Mouse (Mus musculus) heart, embryonic 13.5 days (tissue): ENCODE measurements at regions not wholly inside any gene's neighbourhood (a gene's known extent, or its start where the extent isn't known, plus 50 kb on each side); places are given as distances from the start of the nearest gene placed in this dataset.

ENCODE experiments used
- ATAC-seq: fragments of 200-750 bp; cut with Nextera tagmentation; 2 replicates; pipeline ENCODE4 v1.8.0; 2017; ENCODE audit warnings: moderate TSS enrichment; ENCODE audit not compliant: insufficient number of reproducible peaks, low FRiP score, low TSS enrichment; ENCODE audit errors: extremely low read depth
- H3K27ac ChIP-seq: fragments of 300-500 bp; sonication (generic); replicated peaks from 2 replicates; pipeline ENCODE4 v1.5.1; 2015; ENCODE audit warnings: moderate library complexity, mild to moderate bottlenecking, inconsistent platforms
- H3K27me3 ChIP-seq: fragments of 300-500 bp; sonication (generic); replicated peaks from 2 replicates; pipeline ENCODE4 v1.6.1; 2015; ENCODE audit warnings: mild to moderate bottlenecking, inconsistent platforms
- H3K36me3 ChIP-seq: fragments of 300-500 bp; sonication (generic); 2 replicates; pipeline ENCODE4 v1.6.1; 2015; ENCODE audit warnings: mild to moderate bottlenecking, inconsistent platforms
- H3K4me1 ChIP-seq: fragments of 300-500 bp; sonication (generic); 2 replicates; pipeline ENCODE4 v1.6.1; 2015; ENCODE audit warnings: inconsistent platforms
- H3K4me2 ChIP-seq: fragments of 300-500 bp; sonication (generic); 2 replicates; pipeline ENCODE4 v1.6.1; 2015; ENCODE audit warnings: inconsistent platforms, mild to moderate bottlenecking, moderate library complexity
- H3K4me3 ChIP-seq: fragments of 300-500 bp; sonication (generic); 2 replicates; pipeline ENCODE4 v1.5.1; 2015; ENCODE audit warnings: moderate library complexity, mild to moderate bottlenecking, inconsistent platforms
- H3K9ac ChIP-seq: fragments of 300-500 bp; sonication (generic); 2 replicates; pipeline ENCODE4 v1.6.1; 2015; ENCODE audit warnings: inconsistent platforms, mild to moderate bottlenecking, moderate library complexity
- H3K9me3 ChIP-seq: fragments of 300-500 bp; sonication (generic); 2 replicates; pipeline ENCODE4 v1.6.1; 2016; ENCODE audit warnings: inconsistent platforms
- WGBS: fragments of 180-500 bp; shearing (Covaris S2); methylation state at CpG from one replicate; pipeline ENCODE4 v1.1.7; 2015; ENCODE audit warnings: mixed read lengths; 5-methylcytosine and 5-hydroxymethylcytosine counted together

DNA sequence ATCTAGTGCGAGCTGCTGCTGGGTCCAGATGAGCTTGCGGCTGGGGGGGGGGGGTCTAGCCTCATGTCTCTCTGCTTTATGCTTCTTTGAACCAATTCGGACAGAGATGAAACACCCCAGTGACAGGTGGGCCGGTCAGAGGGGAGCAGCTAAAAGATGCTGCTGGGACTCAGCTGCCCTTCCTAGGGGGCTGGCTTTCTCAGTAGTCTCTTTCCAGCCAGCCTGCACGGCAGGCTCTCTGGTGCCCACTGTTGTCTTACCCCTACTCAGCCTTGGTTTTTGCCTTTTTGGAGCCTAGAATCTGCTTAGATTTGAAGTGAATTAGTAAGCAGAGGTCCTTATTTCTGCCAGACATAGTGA lies 133.7 kb downstream of the Zfp706 start:
- Histone ChIP-seq H3K4me3 (no peak overlapping the region), H3K9ac (peak overlapping the region; percentile 66), H3K27ac (peak overlapping the region; percentile 93), H3K36me3 (no peaks in the 10 kb centered on the region), H3K27me3 (no peaks in the 10 kb centered on the region), H3K4me1 (peaks cover 55% of the 10 kb centered on the region), H3K4me2 (peak overlapping the region; percentile 42), H3K9me3 (no peaks in the 10 kb centered on the region)
- ATAC-seq = no peak
- 38% methylated on average over 5 of the region's 5 CpGs for WGBS

DNA sequence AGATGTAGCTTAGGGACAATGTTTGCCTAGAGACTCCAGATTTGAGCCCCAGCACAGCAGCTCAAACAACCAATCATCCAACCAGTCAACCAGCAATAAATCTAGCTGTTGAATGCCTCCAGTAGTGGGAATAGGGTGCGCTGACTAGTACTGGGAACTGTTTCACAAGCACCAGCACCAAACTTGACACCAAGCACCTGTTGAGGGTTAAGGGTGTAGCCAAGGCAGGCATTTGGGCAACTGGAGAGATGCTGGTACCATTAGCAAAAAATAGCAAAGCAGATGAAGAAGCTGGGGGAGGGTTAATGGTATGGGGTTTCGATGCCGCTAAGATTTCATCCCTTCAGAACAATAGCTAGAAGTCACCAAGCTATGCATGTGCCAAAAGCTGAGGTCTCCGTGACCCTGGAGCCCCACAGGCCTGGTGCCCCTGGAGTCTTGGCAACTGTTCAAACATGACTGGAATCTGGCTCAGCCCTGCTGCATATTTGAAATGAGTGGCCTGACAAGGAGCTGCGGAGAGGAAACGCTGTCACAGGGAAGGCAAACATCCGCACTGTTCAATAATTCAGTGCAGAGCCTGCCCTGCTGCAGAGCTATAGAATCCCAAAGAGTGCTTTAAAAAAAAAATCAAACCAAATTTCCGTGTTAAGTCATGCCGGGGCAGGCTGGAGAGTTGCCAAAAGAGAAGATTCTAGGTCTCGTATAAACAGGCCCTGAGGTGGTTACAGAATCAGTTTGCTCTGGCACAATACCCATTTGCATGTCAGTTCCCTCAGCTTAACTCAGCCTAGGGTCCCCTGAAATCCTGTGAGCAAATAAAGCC lies 134.3 kb downstream of the Zfp706 start:
- Histone ChIP-seq H3K4me1 (peaks cover 49% of the 10 kb centered on the region), H3K4me3 (no peak overlapping the region), H3K9ac (peak overlapping the region; percentile 66), H3K36me3 (no peaks in the 10 kb centered on the region), H3K27ac (peak overlapping the region; percentile 93), H3K27me3 (no peaks in the 10 kb centered on the region), H3K4me2 (peak overlapping the region; percentile 42), H3K9me3 (no peaks in the 10 kb centered on the region)
- peak; percentile 55; the same call in 1 of the 2 replicates for ATAC-seq
- WGBS = 14% methylated on average over 10 of the region's 10 CpGs

DNA sequence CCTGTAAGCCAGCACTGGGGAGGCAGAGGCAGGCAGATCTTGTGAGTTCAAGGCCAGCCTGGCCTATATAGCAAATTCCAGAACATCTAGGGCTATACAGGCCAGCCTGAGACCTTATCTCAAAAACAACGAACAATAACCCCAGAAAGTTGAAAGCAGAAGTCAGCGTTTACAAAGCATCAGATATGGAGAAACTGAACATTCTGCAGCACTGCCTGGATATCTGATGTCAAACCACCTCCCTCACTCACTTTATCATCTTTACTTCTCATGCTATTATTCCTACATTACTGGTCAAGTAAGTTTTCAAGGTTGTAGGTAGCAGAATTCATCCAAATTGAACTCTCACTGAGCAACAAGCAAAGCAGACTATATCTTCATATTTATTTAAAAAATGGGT lies 135.0 kb downstream of the Zfp706 start:
- ATAC-seq = no peak
- Histone ChIP-seq H3K4me1 (peaks cover 45% of the 10 kb centered on the region), H3K36me3 (no peaks in the 10 kb centered on the region), H3K9ac (no peak overlapping the region), H3K27ac (peak overlapping the region; percentile 93), H3K4me2 (no peak overlapping the region), H3K4me3 (no peak overlapping the region), H3K9me3 (no peaks in the 10 kb centered on the region), H3K27me3 (no peaks in the 10 kb centered on the region)
- WGBS = 31% methylated on average over 2 of the region's 2 CpGs

DNA sequence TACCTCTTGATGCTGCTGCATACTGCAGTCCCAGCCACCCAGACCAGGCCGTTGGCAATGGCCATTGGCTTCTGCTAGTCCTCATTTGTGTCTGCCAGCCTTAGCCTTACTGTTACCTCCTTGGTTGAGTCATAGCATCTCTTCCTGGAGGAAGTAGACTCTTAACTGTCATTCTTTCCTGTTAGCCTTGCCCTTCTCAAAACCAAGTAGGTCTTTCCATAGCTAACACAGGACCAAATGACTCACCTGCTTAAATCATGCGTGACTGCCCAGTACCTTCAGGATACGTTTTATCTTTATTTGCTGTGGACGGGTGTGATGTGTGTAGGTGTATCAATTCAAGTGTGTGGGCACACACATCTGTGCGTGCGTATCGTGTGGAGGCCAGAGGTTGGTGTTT lies 136.9 kb downstream of the Zfp706 start:
- Histone ChIP-seq H3K4me3 (no peak overlapping the region), H3K9me3 (no peaks in the 10 kb centered on the region), H3K4me1 (peaks cover 36% of the 10 kb centered on the region), H3K27ac (no peak overlapping the region), H3K9ac (no peak overlapping the region), H3K4me2 (no peak overlapping the region), H3K27me3 (no peaks in the 10 kb centered on the region), H3K36me3 (no peaks in the 10 kb centered on the region)
- WGBS = 83% methylated on average over 7 of the region's 7 CpGs
- no peak for ATAC-seq

DNA sequence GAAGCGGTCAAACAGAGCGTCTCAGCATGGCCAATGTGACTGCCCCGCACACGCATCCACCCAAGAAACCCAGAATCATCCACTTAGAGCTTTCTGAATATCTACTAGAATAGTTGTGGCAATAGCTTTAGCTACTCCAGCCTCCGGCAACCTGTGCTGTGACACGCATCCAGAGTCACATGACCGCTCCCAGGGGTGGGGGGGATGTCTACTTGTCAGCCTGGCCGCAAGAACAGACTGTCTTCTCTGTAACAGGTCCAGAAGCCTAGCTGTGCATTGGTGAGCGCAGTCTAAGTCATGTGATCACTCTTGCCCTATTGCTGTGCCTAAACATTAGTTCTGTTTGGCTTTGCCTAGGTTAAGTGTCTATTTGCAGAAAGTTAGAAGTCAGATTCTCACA lies 137.5 kb downstream of the Zfp706 start:
- 89% methylated on average over 9 of the region's 9 CpGs for WGBS
- Histone ChIP-seq H3K36me3 (no peaks in the 10 kb centered on the region), H3K27ac (no peak overlapping the region), H3K4me3 (no peak overlapping the region), H3K4me2 (no peak overlapping the region), H3K4me1 (peaks cover 32% of the 10 kb centered on the region), H3K9ac (no peak overlapping the region), H3K27me3 (no peaks in the 10 kb centered on the region), H3K9me3 (no peaks in the 10 kb centered on the region)
- ATAC-seq = no peak

DNA sequence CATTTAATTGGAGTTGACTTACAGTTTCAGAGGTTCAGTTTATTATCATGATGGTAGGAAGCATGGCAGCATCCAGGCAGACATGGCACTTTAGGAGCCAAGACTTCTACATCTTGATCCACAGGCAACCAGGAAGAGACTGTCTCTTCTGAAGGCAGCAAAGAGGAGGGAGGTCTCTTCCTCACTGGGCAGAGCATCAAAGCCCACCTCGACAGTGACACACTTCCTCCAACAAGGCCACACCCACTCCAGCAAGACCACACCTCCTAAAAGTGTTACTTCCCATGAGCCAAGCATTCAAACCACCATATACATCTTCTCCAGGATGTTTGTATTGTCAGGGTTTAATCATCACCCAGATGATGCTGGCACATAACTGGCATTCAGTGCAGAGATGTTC lies 141.5 kb downstream of the Zfp706 start:
- Histone ChIP-seq H3K36me3 (no peaks in the 10 kb centered on the region), H3K4me1 (peaks cover 2% of the 10 kb centered on the region), H3K27ac (no peak overlapping the region), H3K4me3 (no peak overlapping the region), H3K9me3 (peaks cover 6% of the 10 kb centered on the region; the same call in 1 of the 2 replicates), H3K27me3 (no peaks in the 10 kb centered on the region), H3K9ac (no peak overlapping the region), H3K4me2 (no peak overlapping the region)
- no peak for ATAC-seq
- 37% methylated on average over 1 of the region's 1 CpGs for WGBS

DNA sequence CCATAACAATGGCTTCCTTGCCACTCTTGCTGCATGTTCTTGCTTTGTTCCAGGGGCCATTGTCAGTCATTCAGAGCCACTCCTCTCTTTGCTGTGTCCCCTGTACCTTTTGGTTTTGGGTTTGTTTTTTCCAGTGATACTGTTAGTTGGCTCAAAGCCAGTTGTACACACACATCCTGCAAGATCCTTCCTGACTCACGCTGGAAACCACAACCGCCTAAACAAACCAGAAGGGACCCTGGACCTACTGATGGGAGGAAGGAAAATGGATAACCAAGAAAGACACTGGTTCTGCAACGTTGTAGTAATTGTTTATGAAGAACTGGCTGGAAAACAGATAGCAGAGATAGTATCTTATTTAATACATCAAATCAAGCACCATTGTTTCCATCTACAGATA lies 142.2 kb downstream of the Zfp706 start:
- H3K9ac ChIP-seq = no peak overlapping the region
- H3K27ac ChIP-seq = no peak overlapping the region
- peaks cover 2% of the 10 kb centered on the region for H3K4me1 ChIP-seq
- no peak overlapping the region for H3K4me2 ChIP-seq
- WGBS = 56% methylated on average over 3 of the region's 3 CpGs
- no peaks in the 10 kb centered on the region for H3K36me3 ChIP-seq
- ATAC-seq = no peak
- no peak overlapping the region for H3K4me3 ChIP-seq
- H3K27me3 ChIP-seq = no peaks in the 10 kb centered on the region
- H3K9me3 ChIP-seq = peaks cover 6% of the 10 kb centered on the region; the same call in 1 of the 2 replicates

DNA sequence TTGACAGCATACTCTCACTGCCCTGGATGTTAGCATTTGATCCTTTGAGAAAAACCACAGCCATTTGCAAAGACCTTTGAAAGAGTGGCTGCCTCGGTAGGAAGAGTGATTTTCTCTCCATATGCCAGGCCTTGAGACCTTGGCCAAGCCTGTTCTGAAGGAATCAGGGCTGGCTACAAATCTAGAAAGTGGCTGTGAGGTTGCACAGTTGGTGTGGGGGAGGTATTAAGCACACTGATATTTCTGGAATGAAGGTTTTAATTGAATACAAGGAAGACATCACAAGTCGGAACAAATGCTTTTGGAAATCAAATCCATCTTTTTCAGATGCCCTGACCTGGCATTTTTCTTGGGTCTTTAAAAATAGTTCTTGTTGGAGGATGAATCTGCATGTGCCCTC lies 143.5 kb downstream of the Zfp706 start:
- no peak for ATAC-seq
- H3K4me3 ChIP-seq = no peak overlapping the region
- no peaks in the 10 kb centered on the region for H3K36me3 ChIP-seq
- no peaks in the 10 kb centered on the region for H3K27me3 ChIP-seq
- H3K4me2 ChIP-seq = no peak overlapping the region
- no peak overlapping the region for H3K27ac ChIP-seq
- H3K9ac ChIP-seq = no peak overlapping the region
- 50% methylated on average over 2 of the region's 2 CpGs for WGBS
- H3K4me1 ChIP-seq = peaks cover 2% of the 10 kb centered on the region
- peaks cover 6% of the 10 kb centered on the region; the same call in 1 of the 2 replicates for H3K9me3 ChIP-seq

DNA sequence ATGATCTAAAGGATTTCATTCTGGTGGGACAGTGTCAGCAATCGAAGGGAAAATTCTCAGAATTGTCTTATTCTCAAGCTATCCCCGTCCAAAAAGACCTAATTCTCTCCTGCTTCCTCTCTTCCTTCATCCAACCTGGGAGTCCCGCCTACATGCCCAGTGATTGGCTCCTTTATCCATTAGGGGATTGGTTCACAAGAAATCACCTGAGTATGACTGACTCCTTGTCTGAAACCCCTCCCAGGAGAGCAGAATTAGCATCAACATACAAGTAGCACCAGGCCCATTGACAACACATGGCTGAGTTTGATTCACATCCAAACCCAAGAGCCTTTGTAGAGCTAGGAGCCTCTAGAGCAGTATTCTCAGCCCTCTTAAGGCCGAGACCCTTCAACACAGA lies 148.9 kb downstream of the Zfp706 start:
- H3K27me3 ChIP-seq = no peaks in the 10 kb centered on the region
- H3K4me3 ChIP-seq = no peak overlapping the region
- ATAC-seq = no peak
- H3K27ac ChIP-seq = no peak overlapping the region
- H3K4me2 ChIP-seq = no peak overlapping the region
- 64% methylated on average over 4 of the region's 4 CpGs for WGBS
- no peak overlapping the region for H3K9ac ChIP-seq
- H3K36me3 ChIP-seq = no peaks in the 10 kb centered on the region
- peaks cover 36% of the 10 kb centered on the region for H3K4me1 ChIP-seq
- H3K9me3 ChIP-seq = peaks cover 6% of the 10 kb centered on the region; the same call in 1 of the 2 replicates

DNA sequence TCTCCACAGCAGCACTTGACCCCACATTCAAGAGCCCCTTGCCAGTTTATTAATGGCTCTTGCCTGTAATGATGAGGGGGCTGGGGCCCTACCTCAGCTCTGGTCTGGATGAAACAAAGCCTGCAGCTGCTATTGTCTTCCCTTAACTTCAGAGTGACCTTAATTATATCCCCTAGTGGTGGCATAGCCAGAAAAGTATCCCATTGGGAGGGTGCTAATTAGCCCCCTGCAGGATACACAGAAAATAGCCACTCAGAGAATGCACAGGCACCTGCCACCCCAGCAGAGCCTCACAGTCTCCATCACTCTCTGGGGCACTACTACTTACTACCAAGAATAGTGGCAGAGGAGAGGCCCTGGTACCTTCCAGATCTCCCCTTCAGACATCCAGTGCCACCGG lies 150.0 kb downstream of the Zfp706 start:
- Histone ChIP-seq H3K4me3 (no peak overlapping the region), H3K9ac (no peak overlapping the region), H3K9me3 (peaks cover 5% of the 10 kb centered on the region; the same call in 1 of the 2 replicates), H3K4me1 (peaks cover 36% of the 10 kb centered on the region), H3K27me3 (no peaks in the 10 kb centered on the region), H3K36me3 (no peaks in the 10 kb centered on the region), H3K4me2 (no peak overlapping the region), H3K27ac (no peak overlapping the region)
- no peak for ATAC-seq
- WGBS = 79% methylated on average over 1 of the region's 1 CpGs

DNA sequence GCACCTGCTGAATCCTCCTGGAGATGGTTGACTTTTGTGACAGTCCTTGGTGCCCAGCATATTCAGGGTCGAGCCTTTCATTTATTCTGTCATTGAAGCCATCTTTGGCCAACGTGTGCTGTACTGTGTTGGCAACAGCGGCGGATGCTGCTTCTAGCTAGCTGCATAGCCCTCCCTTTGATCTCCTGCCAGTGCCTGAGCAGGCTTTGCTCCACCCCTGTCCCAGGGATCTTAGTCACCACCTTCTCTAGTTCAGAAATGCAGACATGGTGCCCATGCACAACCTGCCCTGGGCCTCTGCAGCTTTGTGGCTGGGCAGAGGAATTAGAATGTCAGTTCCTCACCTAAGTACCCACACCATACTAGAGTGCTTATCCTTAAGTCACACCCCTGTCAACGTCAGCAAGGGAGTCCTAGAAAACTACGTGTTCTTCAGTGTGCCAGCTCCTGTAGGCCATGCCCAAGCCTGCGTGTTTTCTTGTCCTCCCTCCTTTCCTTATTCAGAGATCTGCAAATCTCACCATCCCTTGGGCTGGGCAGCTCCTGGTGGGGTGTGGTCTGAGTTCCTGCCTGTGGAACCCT lies 151.9 kb downstream of the Zfp706 start:
- no peaks in the 10 kb centered on the region for H3K9me3 ChIP-seq
- H3K4me2 ChIP-seq = peak overlapping the region; percentile 54
- H3K4me3 ChIP-seq = no peak overlapping the region
- peak overlapping the region; percentile 96 for H3K27ac ChIP-seq
- no peaks in the 10 kb centered on the region for H3K36me3 ChIP-seq
- peak; percentile 58; the same call in 1 of the 2 replicates for ATAC-seq
- no peaks in the 10 kb centered on the region for H3K27me3 ChIP-seq
- H3K9ac ChIP-seq = peak overlapping the region; percentile 60
- 32% methylated on average over 7 of the region's 7 CpGs for WGBS
- H3K4me1 ChIP-seq = peaks cover 41% of the 10 kb centered on the region

DNA sequence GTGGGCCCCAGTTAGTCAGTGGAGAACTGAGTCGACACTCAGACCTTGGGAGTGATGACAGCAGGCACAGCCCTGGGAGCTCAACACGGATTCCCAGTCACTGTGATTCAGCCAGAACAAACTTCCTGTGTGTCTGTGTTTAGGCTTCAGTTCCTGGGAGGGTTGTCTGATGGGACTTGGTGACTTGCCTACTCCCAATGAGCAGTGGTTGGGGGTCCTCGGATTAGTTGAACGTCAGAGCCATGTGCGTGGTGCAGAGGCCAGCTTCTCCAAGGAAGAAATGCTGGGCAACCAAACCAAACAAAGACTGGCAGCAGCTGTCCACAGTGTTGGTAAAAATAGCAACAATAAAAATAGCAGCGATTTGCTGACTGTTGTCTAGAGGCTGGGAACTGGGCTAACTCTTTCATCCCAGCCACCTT lies 152.7 kb downstream of the Zfp706 start:
- ATAC-seq = peak; percentile 15; the same call in 1 of the 2 replicates

More for the DNA sequence above, 152.7 kb downstream of the Zfp706 start:
- WGBS = 9% methylated on average over 6 of the region's 6 CpGs
- H3K4me2 ChIP-seq = peak overlapping the region; percentile 54
- no peaks in the 10 kb centered on the region for H3K36me3 ChIP-seq
- H3K9me3 ChIP-seq = no peaks in the 10 kb centered on the region
- no peak overlapping the region for H3K4me3 ChIP-seq
- no peaks in the 10 kb centered on the region for H3K27me3 ChIP-seq
- peaks cover 41% of the 10 kb centered on the region for H3K4me1 ChIP-seq
- peak overlapping the region; percentile 60; the same call in 1 of the 2 replicates for H3K9ac ChIP-seq
- peak overlapping the region; percentile 96 for H3K27ac ChIP-seq
